Mouse (Mus musculus) Muller cell, postnatal 12 days (primary cell): ENCODE results near the gene Myo1d.
"Not testable (repeated sequence)": the region's sequence is repeated elsewhere in the genome, so short reads cannot be mapped to it uniquely, and the experiment has no call there.

Experiments used
- DNase-seq: peaks from one replicate; pipeline ENCODE4 v3.0.0-alpha.2; 2015; ENCODE audit errors: inconsistent ontology term

The Myo1d gene

GRCm38 (mm10) chr11:80482347-80482746 is 297.5 kb downstream of the Myo1d start:
- DNase-seq = no peak

GRCm38 (mm10) chr11:80481409-80482050 is 298.3 kb downstream of the Myo1d start:
- DNase-seq = no peak

DNA sequence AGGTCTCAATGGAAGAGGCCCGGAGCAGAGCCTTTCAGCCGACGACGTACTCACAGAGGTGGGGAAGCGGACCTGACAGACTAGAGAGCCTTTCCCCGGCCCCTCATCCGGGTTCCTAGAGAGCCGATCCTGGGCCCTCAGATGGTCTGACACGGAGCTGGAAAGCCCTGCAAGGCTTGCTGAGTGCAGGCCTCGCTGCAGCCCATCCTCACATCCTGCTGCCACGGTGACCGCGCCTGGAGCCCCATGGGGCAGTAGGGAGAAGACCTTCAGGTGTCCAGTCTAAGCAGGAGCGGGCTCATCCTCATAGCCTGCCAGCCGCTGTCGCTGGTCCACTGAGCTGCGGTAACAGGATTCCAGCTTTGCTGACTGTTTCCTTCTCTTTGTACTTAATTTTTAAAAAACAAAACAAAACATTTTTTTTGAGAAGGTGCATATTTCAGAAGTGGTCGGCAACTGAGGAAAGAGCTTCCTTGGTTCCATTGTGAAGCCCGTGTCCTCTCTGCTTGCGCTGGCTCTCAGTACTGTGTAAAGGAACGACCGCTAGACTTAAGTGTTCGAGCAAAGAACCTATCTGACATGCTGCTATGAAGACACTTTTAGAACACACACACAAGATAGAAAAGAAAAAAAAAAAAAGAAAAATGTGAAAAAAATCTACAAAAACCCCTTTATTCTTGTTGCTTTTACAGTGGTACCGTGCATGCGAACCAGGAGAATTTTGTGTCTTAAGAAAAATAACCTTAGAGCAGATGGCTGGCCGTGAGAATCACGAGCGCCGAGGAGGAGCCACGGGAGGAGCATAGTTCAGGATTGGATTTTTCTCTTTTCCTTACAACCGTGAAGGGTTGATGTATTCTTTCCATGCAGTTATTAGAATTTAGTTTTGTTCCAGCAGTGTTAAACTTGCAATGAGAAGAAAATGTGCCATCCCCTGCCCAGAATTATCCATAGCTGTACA is 299.6 kb downstream of the Myo1d start:
- DNase-seq = no peak

DNA sequence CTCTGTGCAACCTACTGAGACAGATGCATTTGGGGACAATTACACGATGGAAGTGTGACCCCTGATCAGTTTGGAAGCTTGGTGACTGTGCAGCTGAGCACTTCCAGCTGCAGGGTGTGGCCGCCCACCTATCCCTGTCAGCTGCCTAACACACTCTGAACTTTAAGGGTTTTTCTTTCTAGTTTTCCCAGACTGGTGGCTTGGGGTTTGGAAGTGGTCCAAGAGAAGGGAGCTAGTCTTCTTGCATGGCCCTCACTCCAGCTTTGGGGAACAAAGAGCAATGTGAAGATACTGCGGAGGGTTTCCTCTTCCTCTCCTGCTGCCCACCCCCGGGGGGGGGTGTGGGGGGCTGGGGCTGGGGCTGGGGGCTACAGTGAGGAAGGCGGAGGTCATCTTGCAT is 300.4 kb downstream of the Myo1d start:
- peak; percentile 36 for DNase-seq

DNA sequence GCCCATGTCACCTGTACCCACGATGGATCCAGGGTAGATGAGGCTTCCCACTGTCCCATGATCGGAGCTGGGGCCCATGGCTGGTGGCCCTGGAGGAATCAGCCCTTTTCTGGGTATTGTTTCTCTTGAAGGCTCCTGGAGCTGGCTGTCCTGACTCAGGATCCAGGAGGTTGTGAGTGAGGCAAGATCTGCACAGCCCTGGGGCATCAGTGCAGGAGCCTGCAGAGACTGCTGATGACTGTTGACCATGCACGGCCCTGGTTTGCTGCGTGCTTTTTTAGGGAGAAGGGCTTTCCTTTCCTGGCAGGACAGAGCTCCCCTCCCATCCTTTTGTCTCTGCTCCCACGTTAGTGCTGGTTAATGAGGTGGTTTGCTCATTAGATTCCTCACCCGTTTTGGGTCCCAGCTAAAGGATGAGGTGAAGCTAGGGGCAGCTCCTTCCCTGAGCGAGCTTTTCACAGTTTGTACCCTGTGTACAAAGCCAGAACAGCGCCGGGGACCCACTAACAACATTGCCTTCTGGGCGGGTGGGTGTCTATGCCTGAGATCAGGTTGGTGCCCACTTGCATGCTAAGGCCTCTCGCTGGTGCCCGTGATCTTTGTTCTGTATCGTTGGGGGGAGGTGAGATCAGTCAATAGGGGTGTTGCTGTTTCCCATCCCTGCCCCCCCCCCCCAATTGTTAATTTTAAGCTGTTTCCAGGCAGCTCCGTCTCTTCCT is 301.0 kb downstream of the Myo1d start:
- peak; percentile 76 for DNase-seq

- DNase-seq = no peak
Observed at GRCm38 (mm10) chr11:80477341-80478199, 302.3 kb downstream of the Myo1d start.

- DNase-seq = peak; percentile 96
Observed at GRCm38 (mm10) chr11:80476222-80477189, 303.3 kb downstream of the Myo1d start, which contains the start of gene Cdk5r1. TSS of gene Cdk5r1 (plus strand) at chr11:80477023.

GRCm38 (mm10) chr11:80475544-80475943 is 304.3 kb downstream of the Myo1d start:
- no peak for DNase-seq

GRCm38 (mm10) chr11:80474846-80475245 is 305.0 kb downstream of the Myo1d start:
- no peak for DNase-seq

- DNase-seq = no peak
Observed at GRCm38 (mm10) chr11:80474175-80474691, 305.6 kb downstream of the Myo1d start.

DNA sequence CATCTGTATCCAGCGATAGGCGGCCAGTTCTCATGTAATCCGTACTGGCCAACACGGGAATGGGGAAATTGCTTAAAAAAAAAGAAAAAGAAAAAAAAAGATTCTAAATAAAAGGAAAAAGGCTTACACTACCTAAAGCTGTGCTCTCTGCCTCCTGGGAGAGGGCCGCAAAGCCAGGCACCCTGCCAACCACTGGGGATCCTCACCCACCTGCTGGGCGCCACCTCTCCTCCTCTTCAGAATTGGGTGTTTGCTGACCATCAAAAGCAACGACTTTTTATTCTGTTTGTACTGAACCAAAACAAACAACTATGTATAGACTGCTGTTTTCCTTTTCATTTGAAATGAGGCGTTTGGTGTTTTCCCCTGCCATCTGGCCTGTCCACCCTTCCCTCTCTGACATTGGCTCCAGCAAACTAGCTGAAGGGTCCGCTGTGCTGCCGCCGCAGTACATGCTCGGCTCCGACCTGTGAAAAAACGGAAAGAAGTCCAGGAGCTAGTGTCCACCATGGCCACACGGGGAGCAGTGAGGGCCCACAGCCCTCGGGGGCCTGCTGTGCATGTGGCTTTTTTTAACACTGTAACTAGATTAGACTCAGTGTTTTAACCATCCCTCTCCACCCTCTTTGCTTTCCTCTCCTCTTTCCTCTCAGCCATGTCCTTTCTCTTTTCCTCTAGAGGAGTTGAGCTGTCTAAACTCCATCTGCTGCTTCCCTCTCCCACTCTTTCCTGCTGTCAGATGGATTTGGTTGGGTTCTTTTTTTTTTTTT is 307.8 kb downstream of the Myo1d start:
- no peak for DNase-seq

- DNase-seq = not testable (repeated sequence)
Observed at GRCm38 (mm10) chr11:80463605-80464130, 316.2 kb downstream of the Myo1d start.

DNA sequence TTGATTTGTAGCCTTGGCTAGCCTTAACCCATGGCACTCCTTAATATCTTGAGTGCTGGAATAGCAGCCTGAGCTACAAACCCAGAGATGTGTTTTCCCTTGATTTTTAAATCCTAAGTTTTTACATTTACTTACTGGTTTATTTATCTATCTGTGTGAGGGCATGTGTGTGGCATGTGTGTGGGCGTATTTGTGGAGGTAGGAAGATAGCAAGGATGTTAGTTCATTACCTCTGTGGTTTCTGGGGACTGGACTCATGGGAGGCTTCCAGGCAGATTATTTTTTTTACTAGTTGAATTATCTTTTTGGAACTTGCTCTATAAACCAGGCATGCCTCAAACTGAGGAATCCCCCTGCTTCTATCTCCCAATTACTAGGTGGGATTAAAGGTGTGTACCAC is 326.6 kb downstream of the Myo1d start:
- DNase-seq = no peak

- no peak for DNase-seq
Observed at GRCm38 (mm10) chr11:80452242-80452641, 327.6 kb downstream of the Myo1d start.

- no peak for DNase-seq
Observed at GRCm38 (mm10) chr11:80449859-80450258, 330.0 kb downstream of the Myo1d start.

- no peak for DNase-seq
Observed at GRCm38 (mm10) chr11:80446916-80447315, 332.9 kb downstream of the Myo1d start.
